Mouse (Mus musculus) embryo, embryonic 9.5 days (tissue): ENCODE data around the gene Tcf7l1.

Experiments used
- DNase-seq: peaks from one replicate; pipeline ENCODE4 v3.0.0-alpha.2; 2017; ENCODE audit errors: extremely low spot score

Tcf7l1 gene

DNA sequence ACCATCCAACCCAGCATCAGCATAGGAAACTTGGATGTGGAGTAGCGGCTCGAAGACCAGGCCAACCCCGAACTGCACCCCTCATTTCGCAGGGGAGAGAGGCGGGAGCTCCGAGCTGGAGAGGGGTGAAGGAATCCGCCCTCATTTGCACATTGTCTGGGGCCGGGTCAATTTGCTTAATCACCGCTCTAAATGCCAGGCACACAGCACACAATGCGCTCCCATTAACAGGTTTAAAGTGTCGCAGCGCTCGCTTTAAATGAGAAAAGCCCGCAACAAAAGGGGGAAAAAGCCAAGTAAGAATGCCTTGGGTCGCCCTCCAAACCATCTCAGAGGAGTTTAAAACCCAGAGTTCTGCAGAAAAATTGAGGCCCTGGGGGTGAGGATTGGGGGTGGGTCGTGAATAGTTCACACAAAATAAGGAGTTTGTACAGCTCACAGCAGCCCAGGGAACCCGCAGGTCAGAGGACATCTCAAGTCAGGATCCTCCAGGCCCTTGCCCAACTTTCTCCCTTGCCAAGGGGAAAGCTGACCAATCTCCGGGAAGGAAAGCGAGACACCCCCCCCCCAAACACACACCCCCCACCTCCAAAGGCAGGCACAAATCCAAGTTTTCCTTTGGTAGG, 1.6 kb downstream of the Tcf7l1 start:
- peak; percentile 46 for DNase-seq

DNA sequence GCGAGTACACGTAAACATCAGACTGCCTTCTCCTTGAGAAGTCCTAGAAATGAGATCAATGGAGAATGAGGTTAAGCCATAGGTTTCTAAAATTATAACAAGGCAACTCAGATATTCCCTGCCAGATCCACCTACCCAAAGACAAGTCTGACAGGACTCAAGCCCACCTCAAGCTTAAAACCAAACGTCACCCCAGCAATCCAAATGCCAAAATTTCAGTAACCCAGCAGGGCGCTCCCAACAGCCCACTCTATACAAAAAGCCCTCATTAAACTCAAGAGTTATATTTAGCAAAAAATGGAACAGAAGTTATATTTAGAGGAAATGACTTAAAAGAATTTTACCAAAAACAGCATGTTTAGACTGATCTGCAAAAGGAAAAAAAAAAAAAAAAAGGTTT, 5.3 kb downstream of the Tcf7l1 start:
- DNase-seq = no peak

DNA sequence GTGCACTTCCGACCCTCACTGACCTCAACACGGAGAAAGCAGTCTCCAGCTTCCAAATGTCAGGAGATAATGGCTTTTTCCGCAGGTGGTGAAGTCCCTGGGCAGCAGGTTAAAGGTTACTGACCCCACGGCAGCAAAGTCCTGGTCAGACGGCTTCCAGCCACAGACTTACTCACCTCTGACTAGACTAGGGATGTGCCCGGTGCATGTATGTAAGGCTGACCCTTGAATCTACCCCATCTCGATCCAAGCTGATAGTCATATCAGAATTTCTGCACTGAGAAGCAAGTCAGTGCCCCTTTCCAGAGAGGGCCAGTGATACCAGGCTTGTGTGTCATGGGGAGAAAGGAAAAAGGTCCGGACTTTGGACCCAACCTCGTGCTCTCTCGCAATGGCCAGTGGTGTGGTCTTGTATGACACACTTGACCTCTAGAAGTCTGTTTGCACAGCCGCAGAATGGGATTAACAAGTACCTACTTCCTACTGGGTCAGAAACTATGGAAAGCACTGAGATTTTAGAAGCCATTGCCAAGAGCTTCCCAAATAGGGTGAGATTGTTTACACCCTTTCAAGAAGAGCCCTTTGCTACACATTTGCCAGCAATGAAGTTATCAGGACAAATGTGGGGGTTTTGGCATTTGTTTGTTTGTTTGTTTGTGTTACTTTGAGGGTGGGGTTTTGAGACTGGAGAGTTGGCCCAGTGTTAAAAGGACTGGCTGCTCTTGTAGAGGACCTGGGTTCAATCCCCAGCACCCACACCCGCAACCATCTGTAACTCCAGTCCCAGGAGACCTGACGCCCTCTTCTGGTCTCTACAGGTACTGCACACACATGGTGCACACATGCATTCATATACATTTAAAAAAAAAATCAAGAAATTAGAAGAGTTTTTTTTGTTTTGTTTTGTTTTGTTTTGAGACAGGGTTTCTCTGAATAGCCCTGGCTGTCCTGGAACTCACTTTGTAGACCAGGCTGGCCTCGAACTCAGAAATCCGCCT, 10.0 kb downstream of the Tcf7l1 start:
- DNase-seq = no peak

DNA sequence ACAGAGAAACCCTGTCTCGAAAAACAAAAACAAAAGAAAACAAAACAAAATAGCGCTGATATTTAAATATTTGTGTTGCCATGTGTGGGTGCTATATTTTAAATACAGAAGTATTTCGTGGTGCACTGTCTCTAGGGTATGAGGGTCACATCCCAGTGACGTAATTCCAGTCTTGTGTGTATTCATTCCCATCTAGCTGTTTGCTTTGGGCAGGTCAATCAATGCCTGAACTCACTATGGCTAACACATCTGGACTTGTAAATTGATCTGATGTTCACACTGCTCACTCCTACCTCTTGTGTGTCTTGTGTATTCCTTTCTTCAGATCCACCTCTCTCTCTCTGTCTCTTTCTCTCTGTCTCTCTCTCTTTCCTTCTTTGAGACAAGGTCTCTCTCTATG, 11.8 kb downstream of the Tcf7l1 start:
- DNase-seq = no peak

DNA sequence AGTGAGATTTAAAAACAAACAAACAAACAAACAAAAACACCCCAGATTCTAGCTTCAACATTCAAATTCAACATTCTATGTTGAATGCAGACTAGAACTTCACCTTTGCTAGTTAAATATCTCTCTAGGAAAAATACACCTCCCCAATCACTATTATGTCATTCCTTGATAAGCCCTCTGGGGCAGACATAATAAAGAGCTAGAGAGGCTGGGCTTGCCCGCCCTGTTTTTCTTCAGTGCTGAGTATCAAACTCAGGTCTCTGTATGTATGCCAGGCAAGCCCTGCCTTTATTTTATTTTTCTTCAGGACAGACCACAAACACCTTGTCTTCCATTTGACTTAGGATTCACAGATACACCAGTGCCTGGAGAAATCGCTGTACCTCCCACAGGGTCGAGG, 14.8 kb downstream of the Tcf7l1 start:
- no peak for DNase-seq

DNA sequence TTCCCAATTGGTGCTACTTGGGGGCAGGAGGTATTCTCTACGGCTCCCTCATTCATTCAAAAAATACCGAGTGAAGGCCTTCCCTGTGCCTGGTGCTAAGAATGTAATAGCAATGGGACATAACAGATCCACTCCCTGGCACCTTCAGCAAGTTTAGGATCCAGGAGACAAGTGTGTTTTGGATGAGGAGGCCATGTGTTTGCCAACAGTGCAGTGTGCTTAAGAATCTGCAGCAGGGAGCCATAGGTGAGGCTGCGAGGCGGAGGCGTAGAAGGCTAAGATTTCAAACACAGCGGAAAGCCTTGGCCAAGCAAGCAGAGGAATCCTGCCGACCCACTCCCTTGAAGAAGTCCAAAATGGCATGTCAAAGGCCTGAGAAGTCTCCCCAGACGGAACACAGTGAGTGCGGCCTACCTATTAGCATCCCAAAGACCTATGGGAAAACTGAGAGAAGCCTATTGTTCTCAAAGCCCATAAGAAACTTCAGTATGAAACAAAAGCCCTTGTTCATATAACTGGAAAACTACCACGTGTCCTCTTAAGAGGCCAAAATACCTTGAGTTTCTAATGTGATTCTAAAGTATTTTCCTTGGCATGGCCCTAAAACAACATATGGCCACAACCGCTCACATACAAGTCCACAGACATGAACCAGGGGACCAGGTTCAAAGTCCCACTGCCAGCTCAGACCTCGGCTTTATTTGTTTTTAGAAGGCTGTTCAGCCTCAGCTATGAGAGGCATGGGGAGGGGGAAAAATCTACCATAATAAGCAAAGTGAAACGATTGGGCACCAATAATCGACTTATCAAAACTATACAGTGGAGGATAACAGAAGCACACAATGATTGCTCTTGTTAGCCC, 18.9 kb downstream of the Tcf7l1 start:
- no peak for DNase-seq

DNA sequence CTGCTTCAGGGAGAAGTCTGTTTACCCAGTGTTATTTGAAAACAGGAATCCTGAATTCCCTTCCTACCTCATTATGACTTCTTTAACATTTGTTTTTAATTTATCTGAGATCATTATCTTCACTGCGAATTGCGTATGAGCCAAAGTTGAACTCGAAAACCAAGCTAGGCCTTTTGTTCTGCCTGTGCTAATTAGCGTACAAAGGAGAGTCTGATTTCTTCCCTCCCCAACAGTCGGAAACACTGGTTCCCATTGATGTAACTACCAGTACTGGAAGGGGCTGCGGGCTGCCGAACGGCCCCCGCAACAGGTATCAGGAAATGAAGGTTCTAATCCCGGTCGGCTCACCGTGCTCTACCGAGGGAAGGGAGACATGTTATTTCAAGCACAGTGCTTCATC, 19.7 kb downstream of the Tcf7l1 start:
- DNase-seq = no peak

DNA sequence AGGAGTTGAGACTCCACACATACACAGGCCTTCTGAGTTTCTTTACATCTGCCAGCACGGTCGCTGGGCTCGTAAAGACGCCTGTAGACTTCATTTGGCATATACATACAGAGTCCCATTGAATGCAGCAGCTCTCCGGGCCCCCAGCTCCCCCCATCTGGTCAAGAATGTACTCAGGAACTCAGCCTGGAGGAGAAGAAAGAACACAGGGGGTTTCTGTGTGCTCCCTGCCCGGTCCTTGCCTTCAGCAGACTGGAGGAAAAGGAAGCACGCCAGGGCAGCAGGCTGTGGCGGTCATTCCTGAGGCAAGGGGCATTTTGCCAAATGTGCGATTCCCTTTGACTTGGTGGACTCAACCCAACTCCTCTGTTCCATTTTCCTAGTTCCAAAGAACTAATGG, 20.2 kb downstream of the Tcf7l1 start:
- DNase-seq = no peak

DNA sequence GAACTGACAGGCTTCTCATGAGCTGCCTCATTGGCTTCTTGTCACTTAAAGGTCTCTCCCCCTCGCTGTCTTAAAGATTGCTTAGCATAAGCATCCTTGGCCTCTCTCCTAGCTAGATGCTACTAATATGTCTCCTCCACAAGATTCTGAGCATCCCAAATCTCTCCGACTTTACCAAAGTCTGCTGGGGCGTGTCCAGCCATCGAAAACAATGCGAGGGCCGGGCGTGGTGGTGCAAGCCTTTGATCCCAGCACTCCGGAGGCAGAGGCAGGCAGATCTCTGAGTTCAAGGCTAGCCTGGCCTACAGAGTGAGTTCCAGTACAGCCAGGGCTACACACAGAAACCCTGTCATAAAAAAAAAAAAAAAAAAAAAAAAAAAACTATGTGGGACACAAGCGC, 21.0 kb downstream of the Tcf7l1 start:
- DNase-seq = no peak

DNA sequence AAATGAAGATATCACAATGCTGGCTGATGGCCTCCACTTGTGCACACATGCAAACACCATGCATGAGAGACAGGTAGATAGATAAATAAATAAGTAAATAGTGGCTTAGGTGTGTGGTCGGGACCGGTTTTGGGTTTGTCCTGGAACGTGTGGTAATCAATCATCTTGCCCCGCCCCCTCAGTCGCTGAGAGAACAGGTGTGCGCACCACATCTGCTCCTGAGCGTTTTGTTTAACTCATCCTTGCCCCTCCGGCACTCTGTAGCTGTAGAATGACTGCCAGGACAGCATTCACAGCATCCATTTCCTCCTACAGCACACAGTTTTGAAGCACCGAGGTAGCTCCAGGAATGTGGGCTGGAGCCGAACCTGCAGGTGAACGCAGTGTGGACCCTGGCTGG, 25.4 kb downstream of the Tcf7l1 start:
- DNase-seq = no peak

DNA sequence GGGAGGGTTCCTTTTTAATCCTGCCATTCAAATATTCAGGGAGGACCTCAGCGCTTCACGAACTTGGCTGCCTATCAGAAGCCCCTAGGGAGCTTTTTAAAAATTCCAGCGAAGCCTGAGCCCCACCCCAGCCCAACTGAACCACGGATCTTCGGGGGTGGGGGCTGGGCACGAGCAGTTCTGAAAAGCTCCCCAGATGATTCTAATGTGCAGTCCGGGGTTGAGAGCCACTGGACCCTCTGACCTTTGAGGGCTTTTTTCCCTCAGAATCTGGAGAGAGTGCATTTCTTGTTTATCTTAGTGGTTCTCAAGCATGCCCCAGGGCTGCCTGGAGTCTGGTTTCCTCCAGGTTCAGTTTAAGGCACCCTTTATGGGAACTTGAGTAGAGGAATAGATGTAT, 27.4 kb downstream of the Tcf7l1 start:
- peak; percentile 55 for DNase-seq

DNA sequence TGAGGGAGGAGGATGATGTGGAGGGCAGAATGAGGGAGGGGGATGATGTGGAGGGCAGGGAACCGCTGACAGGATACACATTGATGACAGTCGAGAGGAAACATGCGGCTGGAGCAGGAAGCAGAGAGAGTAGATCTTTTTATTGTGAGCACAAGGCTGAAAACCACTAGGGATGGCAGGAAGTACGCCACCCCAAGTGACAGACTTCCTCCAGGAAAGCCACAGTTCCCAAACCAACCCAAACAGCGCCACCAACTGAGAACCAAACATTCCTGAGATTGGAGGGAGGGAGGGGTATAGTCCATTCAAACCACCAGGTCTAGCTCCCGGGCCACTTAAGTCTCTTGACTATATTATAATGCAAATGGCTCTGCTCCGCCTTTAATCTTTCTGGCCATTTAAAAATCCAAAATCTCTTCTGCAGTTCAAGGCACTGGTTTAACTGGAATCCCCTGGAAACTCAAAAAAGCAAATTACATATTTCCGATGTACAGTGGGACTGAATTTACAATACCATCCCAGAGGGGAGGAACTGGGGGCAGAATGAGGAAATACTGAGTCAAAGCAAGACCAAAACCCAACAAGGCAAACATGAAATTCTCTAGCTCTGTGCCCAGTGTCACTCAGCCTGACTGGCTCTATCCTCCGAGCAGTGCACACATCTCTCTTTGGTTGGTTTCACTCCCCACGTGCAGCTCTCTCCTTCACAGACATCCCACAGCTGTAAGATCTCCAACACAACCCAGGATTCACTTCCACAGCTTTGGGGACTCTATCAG, 30.6 kb downstream of the Tcf7l1 start:
- DNase-seq = no peak

DNA sequence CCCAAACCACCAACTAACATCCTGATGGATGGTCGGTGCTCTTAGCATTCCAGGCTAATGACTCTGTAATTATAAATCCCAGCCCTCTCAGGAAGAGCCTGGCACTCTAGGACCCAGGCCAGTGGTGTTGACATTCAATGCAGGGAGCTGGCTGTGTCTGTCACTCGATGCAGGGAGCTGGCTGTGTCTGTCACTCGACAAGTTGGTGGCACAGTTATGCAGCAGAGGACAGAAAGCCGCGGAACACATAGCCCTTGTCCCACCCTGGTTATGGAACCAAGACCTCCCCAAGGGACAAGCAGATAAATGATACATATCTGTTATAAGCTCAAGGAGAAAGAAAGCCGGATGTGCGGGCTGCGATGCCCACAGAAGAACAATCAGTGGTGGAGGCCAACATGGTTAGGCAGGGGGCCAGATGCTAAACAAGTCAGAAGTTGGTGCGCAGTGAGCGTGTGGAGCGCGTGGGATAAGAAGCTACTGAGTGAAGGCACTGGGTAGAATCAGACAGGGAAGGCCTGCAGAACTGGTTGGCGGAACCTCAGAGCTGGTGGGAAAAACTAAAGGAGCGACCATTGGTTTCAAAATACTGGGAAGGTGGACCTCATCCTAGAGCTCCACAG, 33.7 kb downstream of the Tcf7l1 start:
- no peak for DNase-seq

DNA sequence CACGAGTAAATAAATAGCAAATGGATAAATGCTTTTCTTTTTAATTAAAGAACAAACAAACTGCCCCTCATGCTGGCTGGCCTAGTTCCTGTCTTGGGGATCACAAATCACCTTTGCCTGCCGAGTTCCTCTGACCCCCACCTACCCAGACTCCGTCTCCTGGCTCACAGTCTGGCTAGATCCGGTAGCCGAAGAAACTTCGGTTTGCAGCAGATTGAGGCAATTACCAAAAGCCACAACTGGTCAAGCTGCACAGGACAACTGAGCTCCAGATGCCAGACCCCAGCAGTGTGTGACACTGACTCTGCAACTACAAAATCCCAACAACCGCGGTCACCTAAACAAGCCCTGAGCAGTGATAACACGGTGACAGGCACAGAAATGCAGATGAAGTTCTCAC, 34.8 kb downstream of the Tcf7l1 start:
- no peak for DNase-seq

DNA sequence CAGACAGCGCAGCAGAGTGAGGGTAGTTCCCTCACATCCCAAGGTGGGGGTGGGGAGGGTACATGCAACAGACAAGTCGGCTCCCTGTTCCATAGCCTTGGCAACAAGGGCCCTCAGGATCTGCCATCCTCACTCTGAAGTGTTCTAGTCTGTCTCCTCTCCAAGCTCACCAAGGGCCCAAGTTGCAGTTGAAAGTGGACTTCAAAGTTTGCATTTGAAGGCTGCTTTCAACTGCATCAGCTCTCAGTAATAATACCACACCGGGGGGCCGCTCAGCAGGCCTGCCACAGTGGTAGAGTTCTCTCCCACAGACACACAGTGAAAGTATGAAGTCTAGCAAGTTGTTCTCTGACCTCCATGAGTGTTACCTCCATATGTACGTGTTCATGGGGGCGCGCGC, 35.3 kb downstream of the Tcf7l1 start:
- no peak for DNase-seq

DNA sequence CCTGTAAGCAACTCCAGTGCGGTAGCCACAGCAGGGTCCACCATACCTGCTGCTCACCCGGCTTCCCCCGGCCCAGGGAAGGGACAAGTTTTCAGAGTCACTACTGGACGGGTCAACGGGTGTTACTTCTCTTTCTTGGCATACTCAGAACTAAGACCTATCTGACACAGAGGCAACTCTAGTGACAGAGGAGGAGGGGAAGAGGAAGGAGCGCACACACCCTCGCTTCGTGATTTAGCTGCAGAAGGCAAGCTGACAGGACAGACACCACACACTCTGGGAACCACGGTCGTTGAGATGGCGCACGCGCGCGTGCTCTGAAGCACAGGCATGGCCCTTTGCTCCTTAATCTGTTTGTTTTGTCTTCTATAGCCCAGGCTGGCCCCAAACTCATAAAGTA, 36.2 kb downstream of the Tcf7l1 start:
- DNase-seq = no peak

DNA sequence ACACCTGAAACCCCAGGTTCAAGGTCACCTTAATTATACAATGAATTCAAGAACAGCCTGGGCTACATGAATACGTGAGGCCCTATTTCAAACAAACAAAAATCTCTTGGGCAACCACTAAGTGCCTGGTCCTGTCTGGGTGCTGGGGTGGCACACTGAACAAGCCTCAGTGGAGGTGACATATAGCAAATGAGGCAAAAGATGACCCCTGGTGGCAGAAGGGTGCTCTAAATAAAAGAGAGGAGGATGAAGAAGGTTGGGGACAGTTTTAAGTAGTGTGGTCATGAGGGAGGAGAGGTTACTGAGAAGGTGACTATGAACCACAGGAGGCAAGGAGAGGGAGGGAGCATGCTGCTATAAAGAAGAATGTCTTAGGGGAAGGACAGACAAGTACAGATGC, 37.8 kb downstream of the Tcf7l1 start:
- DNase-seq = no peak

DNA sequence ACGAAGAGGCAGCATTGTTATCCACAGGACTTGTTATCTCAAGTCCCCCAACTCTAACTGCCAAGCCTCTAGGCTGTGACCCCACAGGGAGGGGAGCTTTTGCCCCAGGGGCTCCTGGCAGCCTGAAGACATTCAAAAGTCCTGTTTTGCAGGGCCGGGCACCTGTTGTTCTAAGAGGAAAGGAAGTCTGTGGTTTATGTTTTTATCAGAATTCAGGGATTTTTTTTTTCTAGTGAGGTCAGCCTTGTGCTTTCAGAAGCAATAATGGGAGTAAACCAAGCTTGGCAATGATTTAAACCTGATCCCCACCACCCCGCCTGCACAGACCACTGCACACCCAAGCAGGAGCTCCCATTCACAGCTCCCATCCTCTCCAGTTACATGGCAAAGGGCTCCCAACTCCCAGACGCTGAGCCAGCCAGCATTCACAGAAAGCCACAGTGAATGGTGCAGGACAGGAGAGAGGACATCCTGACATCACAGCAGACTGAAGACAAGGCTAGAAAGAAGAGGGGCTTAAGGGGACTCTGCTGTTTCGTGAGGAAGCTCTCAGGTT, 40.1 kb downstream of the Tcf7l1 start:
- no peak for DNase-seq

DNA sequence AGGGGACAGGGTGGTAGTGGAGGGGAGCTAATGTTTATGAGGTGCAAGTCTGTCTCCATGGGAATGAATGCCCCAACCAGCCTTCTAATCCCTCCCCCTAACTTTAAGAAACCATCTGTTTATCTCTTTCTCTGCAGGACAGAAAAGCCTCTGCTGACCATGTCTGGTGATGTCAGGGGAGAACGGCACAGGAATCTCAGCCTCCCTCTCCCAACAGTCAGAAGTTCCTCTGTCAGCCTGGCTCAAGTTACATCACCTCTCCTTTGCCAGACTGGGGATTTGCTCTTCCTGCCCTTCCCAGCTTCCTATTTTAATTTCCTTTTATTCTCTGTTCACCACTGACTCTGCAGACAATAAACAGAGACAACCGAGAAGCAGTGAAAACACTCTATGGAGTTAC, 40.6 kb downstream of the Tcf7l1 start:
- no peak for DNase-seq

DNA sequence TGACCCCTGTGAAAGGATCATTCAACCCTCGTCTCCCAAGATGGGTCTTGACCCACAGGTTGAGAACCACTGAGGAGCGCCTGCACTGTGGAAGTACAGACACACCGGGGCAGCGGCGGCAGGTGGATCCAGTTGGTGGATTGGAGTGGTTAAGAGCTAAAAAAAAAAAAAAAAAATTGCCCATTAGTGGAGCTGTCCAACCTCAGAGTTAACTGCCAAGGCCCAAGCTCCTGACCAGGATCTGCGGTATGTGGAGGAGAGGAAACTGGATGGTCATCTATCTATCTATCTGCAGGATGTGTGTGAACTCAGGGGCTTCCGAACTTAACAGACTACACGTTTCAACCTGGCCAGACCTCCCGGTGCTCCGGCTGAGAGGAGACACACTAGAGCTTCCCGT, 41.2 kb downstream of the Tcf7l1 start:
- no peak for DNase-seq

DNA sequence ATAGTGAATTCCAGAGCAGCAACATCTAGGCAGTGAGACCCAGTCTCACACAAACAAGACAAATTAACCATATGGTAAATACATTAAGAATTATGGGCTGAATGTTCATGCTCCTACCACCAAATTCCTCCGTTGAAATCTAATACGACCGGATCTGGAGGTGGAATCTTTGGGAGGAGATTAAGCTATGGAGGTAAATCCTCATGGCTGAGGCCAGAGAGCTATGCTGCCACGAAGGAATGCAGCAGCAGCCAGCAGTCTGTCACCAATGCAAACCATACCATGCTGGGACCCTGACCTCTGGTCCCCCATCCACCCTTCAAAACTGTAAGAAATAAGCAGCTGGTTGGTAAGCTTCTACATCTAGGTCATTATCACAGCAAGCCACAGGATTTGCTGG, 41.9 kb downstream of the Tcf7l1 start:
- no peak for DNase-seq
